Mouse (Mus musculus) heart, postnatal 10 days (tissue): ENCODE data around the gene Cby1. TPM values are rescaled to one million over a fixed set of nuclear protein-coding genes. Genes with fewer than 3 reads are reported as not detected.
"Not testable (repeated sequence)": the region's sequence is repeated elsewhere in the genome, so short reads cannot be mapped to it uniquely, and the experiment has no call there.

Experiments used
- DNase-seq, 2 experiments: peaks; one replicate each; pipeline ENCODE4 v3.0.0; 2021
- intact Hi-C: fragments of 180-260 bp; cut with DNase I; formaldehyde crosslinking; loops from one replicate; pipeline ENCODE4 v1.15.1; 2025
- total RNA-seq, 2 experiments: library from RNA; stranded (reverse); gene quantifications; 2 replicates each; pipeline ENCODE4 v1.2.3; 2021

Gene Cby1
- total RNA-seq, 2 experiments from 2014 or later = 28.2 to 29.3 TPM

DNA sequence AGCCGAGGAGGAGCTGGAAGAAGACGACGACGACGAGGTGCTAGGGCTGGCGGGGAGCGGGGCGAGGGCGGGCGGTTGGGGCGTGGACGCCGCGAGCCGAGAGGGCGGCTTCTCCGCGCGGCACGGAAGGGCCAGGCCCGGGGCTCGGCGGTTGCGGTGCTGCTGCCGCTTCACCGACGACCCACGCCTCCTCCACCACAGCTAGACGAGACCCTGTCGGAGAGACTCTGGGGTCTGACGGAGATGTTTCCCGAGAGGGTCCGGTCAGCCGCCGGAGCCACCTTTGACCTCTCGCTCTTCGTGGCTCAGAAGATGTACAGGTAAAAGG lies 11.9 kb downstream of the Cby1 start:
- intact Hi-C loops = loop anchor here (2.0 kb wide), 1 partner anchor 14 kb away; no protein-coding TSS in a partner anchor
- DNase-seq = no peak

- not testable (repeated sequence) for DNase-seq
- intact Hi-C loops = loop anchor here (2.0 kb wide), 1 partner anchor 13 kb away; no protein-coding TSS in a partner anchor
Observed at GRCm38 (mm10) chr15:79671828-79672348, 12.9 kb downstream of the Cby1 start.

DNA sequence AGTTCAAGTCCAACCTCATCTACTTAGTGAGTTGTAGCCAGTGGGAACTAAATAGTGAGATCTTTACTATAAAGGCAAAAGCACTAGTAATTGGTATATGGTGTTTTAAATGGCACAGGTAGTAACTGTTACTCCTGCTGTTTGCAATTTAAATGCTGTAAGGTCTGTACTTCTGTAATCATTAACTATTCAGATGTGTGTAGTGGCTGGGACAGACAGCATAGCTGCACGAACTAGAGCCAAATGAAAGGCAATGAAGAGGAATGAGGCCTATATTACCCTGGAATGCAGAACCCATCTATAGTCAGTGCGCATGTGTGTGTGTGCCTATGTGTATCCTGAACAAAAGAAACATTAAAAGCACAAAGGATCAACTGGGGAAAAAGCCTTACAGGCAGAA lies 18.9 kb downstream of the Cby1 start:
- intact Hi-C loops = no loop called here
- no peak for DNase-seq

- no peak for DNase-seq
- intact Hi-C loops = no loop called here
Observed at GRCm38 (mm10) chr15:79681973-79682372, 23.0 kb downstream of the Cby1 start.

- no peak for DNase-seq
- intact Hi-C loops = no loop called here
Observed at GRCm38 (mm10) chr15:79683146-79683545, 24.1 kb downstream of the Cby1 start.

- DNase-seq = no peak
- intact Hi-C loops = loop anchor here (2.0 kb wide), 1 partner anchor 13 kb away; the partner anchor contains the start of gene Tomm22
Observed at GRCm38 (mm10) chr15:79683707-79684465, 24.9 kb downstream of the Cby1 start.

DNA sequence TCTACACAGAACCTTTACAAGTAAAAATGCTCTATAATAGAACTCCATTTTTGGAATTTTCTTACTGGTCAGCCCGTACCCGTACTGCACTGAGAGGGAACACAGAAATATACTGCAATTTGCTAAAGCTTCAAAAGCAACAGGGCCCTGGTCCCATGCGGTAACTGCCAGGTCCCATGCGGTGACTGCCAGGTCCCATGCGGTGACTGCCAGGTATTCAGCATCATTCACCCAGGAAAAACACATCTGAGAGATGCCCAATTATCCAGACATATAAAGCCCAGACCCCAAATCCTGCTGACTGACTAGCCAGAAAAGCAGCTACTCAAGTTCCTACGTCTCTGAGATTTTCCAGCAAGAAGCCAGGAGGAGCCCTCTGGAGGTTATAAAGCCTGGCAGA lies 25.6 kb downstream of the Cby1 start:
- intact Hi-C loops = loop anchor here (2.0 kb wide), 1 partner anchor 14 kb away; the partner anchor contains the start of gene Tomm22

GRCm38 (mm10) chr15:79685141-79685641 lies 26.2 kb downstream of the Cby1 start:
- intact Hi-C loops = loop anchor here (2.0 kb wide), 1 partner anchor 14 kb away; the partner anchor contains the start of gene Tomm22
- no peak for DNase-seq

More for the DNA sequence above, 25.6 kb downstream of the Cby1 start:
- no peak for DNase-seq

- intact Hi-C loops = no loop called here
Observed at GRCm38 (mm10) chr15:79686046-79686869, 27.3 kb downstream of the Cby1 start.

GRCm38 (mm10) chr15:79687175-79687574 lies 28.2 kb downstream of the Cby1 start:
- peak in 1 of 2 experiments; percentile 72 for DNase-seq
- intact Hi-C loops = no loop called here

More at GRCm38 (mm10) chr15:79686046-79686869, 27.3 kb downstream of the Cby1 start:
- DNase-seq = no peak

- intact Hi-C loops = loop anchor here (2.0 kb wide), 1 partner anchor 51 kb away; no protein-coding TSS in a partner anchor
- DNase-seq = peak; percentile 98
Observed at GRCm38 (mm10) chr15:79687646-79688267, 28.8 kb downstream of the Cby1 start, which contains the start of gene Josd1. Gene Josd1 (minus strand): TSS chr15:79687919.

DNA sequence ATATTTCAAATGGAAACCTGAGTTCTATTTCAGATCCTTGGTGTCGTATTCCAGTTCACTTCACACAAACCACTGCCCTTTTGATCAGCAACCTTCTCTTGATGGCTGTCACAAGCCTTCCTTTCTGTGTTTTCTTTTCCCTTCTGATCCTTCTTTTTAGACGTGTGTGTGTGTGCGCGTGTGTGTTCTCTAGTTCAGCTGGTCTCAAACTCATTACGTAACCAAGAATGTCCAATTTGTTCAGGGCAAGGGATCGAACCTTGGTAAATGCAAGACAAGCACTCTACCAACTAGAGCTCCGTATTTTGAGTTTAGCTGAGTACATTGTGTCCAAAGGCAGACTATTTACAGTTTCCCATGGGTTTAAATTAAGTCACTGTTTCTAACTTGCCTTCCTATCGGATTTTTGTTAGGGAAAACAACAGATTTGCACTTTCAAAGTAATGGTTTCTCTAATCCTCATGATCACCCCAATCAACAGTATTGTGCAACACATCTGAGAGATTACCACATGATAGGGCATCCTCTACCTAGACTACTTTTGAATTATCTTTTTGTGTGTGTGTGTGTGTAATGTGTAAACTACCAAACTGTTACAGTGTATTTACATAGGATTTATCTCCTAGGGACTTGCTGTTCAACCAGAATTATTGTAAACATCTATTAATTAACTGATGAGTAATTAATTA lies 29.4 kb downstream of the Cby1 start:
- intact Hi-C loops = loop anchor here (2.0 kb wide), 1 partner anchor 50 kb away; no protein-coding TSS in a partner anchor
- DNase-seq = no peak

DNA sequence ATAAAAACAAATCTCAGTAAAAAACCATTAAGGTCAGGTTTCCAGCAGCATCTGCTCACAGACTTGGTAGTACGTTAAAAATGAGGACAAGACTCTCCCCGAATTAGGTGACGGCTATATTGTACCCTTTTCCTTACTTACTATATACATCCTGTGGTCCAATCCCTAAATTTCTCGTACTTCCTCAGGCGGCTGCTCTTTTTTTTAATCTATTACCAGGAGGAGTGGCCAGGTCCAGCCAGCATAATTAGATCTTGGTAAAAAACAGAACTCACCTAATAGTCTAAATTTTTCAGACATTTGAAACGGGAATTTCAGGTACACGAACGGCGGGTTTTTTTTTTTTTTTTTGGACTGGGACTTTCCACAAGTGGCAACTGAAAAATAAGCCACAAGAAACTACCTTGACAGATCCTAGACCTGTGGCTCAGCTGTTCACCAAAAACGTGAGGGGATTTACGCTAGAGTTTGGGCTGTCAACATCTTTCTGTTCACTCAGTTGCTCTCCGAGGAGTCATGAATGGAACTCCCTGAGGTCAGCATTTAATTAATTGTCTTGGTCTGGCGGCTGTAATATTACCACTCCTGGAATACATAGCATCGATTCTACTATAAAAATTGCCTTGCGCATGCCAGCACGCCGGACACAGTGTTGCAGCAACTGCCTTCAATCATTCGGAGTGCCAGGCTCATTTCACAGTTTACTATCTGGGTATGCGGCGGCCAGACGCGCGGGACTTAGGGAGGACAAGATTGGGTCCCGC lies 30.8 kb downstream of the Cby1 start:
- no peak for DNase-seq
- intact Hi-C loops = loop anchor here (2.0 kb wide), 1 partner anchor 49 kb away; no protein-coding TSS in a partner anchor

GRCm38 (mm10) chr15:79690426-79691022 lies 31.5 kb downstream of the Cby1 start, which contains the start of gene Gtpbp1:
Gene Gtpbp1 (plus strand): TSS chr15:79690845.
- intact Hi-C loops = no loop called here
- DNase-seq = peak; percentile 99

DNA sequence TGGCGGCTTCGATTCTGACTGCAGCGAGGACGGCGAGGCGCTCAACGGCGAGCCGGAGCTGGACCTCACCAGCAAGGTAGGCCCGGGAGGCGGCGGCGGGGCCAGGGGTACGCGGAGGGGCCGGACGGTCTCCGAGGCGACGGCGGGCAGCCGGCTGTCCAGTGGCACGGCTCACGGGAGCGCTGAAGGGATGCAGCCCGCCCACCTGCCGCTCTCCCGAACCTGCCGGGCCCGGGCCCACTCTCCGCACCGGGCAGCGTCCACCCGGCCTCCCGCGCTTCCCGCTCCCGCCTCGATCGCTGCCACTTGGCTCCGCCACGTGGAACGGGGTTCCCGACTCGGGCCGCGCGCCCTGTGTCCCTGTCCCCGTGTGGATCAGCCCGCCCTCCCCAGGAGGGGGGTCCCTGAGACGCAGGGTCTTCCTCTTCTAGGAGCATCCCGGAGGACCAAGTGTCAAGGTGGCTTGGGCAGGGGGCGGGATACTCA lies 32.1 kb downstream of the Cby1 start:
- intact Hi-C loops = no loop called here
- no peak for DNase-seq

DNA sequence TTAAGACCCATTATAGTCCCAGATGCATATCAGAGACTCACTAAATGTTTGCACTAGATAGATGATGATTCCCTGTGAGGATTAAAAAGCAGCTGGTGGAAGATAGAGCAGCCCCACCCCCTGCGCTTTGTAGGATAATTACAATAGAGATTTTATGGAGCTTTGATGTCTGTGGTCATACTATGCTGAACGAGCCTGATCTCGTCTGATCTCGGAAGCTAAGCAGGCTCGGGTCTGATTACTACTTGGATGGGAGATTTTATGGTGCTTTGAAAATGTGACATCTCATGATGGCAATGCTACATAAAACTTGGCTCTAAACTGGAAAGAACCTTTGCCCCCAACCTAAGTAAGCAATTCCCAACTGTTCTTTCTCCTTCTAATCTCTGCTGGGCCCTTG lies 33.3 kb downstream of the Cby1 start:
- DNase-seq = no peak
- intact Hi-C loops = no loop called here

- no peak for DNase-seq
- intact Hi-C loops = no loop called here
Observed at GRCm38 (mm10) chr15:79693740-79694139, 34.7 kb downstream of the Cby1 start.

DNA sequence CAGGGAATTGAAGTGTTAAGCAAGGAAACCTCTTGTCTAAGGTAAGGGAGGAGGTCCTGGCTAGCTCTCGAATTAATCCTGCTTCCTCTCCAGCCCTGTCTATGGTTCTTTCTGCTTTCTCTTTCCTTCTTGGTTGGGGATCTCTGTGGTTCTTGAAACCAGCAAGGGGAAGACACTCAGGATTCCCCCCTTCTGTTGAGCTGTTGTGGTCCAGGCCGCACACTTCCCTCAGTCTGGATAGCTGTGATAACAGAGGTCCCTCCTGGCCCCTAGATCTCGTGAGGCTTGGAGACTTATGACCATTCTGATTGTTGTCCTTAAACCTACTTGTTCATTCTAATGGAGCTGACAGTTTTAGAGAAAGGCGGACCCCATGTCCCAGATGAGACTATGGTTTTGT lies 35.5 kb downstream of the Cby1 start:
- intact Hi-C loops = no loop called here
- no peak for DNase-seq
